Mouse (Mus musculus): ENCODE results near the gene Fam131b.
A peak's percentile ranks its signal among the peaks of the same experiment; 100 is the strongest.

Gene Fam131b

GRCm38 (mm10) chr6:42355794-42356600 is 31.6 kb upstream of the Fam131b start:
- no peak for DNase-seq (ENCODE audit: low spot score)

GRCm38 (mm10) chr6:42355366-42355765 is 30.9 kb upstream of the Fam131b start:
- DNase-seq (ENCODE audit: low spot score): no peak

- DNase-seq (ENCODE audit: low spot score): peak; percentile 15
Measured at GRCm38 (mm10) chr6:42354076-42355019, 29.9 kb upstream of the Fam131b start.

- no peak for DNase-seq (ENCODE audit: low spot score)
Measured at GRCm38 (mm10) chr6:42353180-42353579, 28.7 kb upstream of the Fam131b start.

- no peak for DNase-seq (ENCODE audit: low spot score)
Measured at GRCm38 (mm10) chr6:42352486-42352846, 28.0 kb upstream of the Fam131b start.

GRCm38 (mm10) chr6:42351776-42352485 is 27.5 kb upstream of the Fam131b start:
- no peak for DNase-seq (ENCODE audit: low spot score)

GRCm38 (mm10) chr6:42350968-42351775 is 26.7 kb upstream of the Fam131b start:
- no peak for DNase-seq (ENCODE audit: low spot score)

- peak; percentile 7 for DNase-seq (ENCODE audit: low spot score)
Measured at GRCm38 (mm10) chr6:42350021-42350967, 25.9 kb upstream of the Fam131b start.

- DNase-seq (ENCODE audit: low spot score): peak; percentile 77
Measured at GRCm38 (mm10) chr6:42349426-42350020, 25.1 kb upstream of the Fam131b start, which contains the start of gene Zyx. TSS of gene Zyx (plus strand) at chr6:42349630.

GRCm38 (mm10) chr6:42349006-42349425 is 24.6 kb upstream of the Fam131b start:
- DNase-seq (ENCODE audit: low spot score): peak; percentile 76

- DNase-seq (ENCODE audit: low spot score): no peak
Measured at GRCm38 (mm10) chr6:42348281-42349005, 24.0 kb upstream of the Fam131b start.

- DNase-seq (ENCODE audit: low spot score): no peak
Measured at GRCm38 (mm10) chr6:42344255-42344654, 19.8 kb upstream of the Fam131b start.

- DNase-seq (ENCODE audit: low spot score): peak; percentile 68
Measured at GRCm38 (mm10) chr6:42343361-42344120, 19.1 kb upstream of the Fam131b start.

- no peak for DNase-seq (ENCODE audit: low spot score)
Measured at GRCm38 (mm10) chr6:42342171-42342570, 17.7 kb upstream of the Fam131b start.

- no peak for DNase-seq (ENCODE audit: low spot score)
Measured at GRCm38 (mm10) chr6:42339981-42340380, 15.5 kb upstream of the Fam131b start.

GRCm38 (mm10) chr6:42339189-42339588 is 14.7 kb upstream of the Fam131b start:
- no peak for DNase-seq (ENCODE audit: low spot score)

- no peak for DNase-seq (ENCODE audit: low spot score)
Measured at GRCm38 (mm10) chr6:42330946-42331345, 6.5 kb upstream of the Fam131b start.

- no peak for DNase-seq (ENCODE audit: low spot score)
Measured at GRCm38 (mm10) chr6:42330216-42330615, 5.8 kb upstream of the Fam131b start.

Measured in T-cell, adult 2 months (primary cell).